In genomic region chr11:106674612-106675153, GRCm38 (mm10) we compare ENCODE assay signal across 9 mouse cellular contexts.
A peak's percentile ranks its signal among the peaks of the same experiment; 100 is the strongest.
DNase-seq lines count a peak whose midpoint lies in the region; ATAC-seq and TF ChIP-seq lines count a peak whose summit lies in the region.
"Had no signal": no experiment of that assay in that cellular context is flagged by ENCODE, and none has a peak within 500 bp of the region (broad histone marks: within the 10 kb centered on the region; RNA-seq: fewer than 3 reads in every experiment).

No protein-coding gene starts in this region.

- TF ChIP-seq CTCF in ES-Bruce4 (IDR thresholded peaks at IDR 0.05; ENCODE audit: low read depth, low read length), result no peak

- peak overlapping the region; percentile 32 for H3K4me2 ChIP-seq in hindbrain, embryonic 13.5 days

- 0 out of 2 replicates have a peak, but pooled peaks have one; percentile 38 for TF ChIP-seq EP300 in ES-Bruce4 (IDR thresholded peaks at IDR 0.05; ENCODE audit: insufficient read depth, low read depth, low read length)

- WGBS in hindbrain, embryonic 13.5 days, result 3% methylated on average over 9 of the region's 9 CpGs

- peak overlapping the region; percentile 73 for H3K27ac ChIP-seq in ES-Bruce4 (ENCODE audit: insufficient read depth, low read length)
- H3K27ac ChIP-seq in hindbrain, embryonic 13.5 days, result peak overlapping the region; percentile 88

- H3K4me1 ChIP-seq in ES-Bruce4 (ENCODE audit: control insufficient read depth, insufficient read depth, low read length), result peaks cover 18% of the 10 kb centered on the region
- peaks cover 27% of the 10 kb centered on the region for H3K4me1 ChIP-seq in hindbrain, embryonic 13.5 days (replicated peaks)

- no peak overlapping the region for H3K4me3 ChIP-seq in ES-Bruce4 (ENCODE audit: low read depth, low read length)
- no peak overlapping the region for H3K4me3 ChIP-seq in hindbrain, embryonic 13.5 days
- H3K4me3 ChIP-seq: erythroblast, embryonic 14.5 days had no signal

- no peak overlapping the region for H3K9ac ChIP-seq in ES-Bruce4 (ENCODE audit: low read depth, poor library complexity, severe bottlenecking)
- H3K9ac ChIP-seq in hindbrain, embryonic 13.5 days, result peak overlapping the region; percentile 40

- TF ChIP-seq POLR2A in ES-Bruce4 (IDR thresholded peaks at IDR 0.05; ENCODE audit: insufficient read depth, low read length), result no peak

- peak; percentile 84 for ATAC-seq in hindbrain, embryonic 13.5 days (ENCODE audit: low FRiP score)

- H3K9me3 ChIP-seq in ES-Bruce4 (replicated peaks; ENCODE audit: control insufficient read depth, insufficient read depth, low read length, poor library complexity, severe bottlenecking), result no peaks in the 10 kb centered on the region
- no peaks in the 10 kb centered on the region for H3K9me3 ChIP-seq in hindbrain, embryonic 13.5 days

- peak; percentile 45 to 56 for DNase-seq in cerebellum, adult 18-20 months
- DNase-seq in forelimb bud, embryonic 11.5 days (ENCODE audit: low read depth, low spot score), result peak; percentile 42
- peak; percentile 36 for DNase-seq in left cerebral cortex, adult 11 months (ENCODE audit: low spot score)
- peak; percentile 90 for DNase-seq in lung, postnatal 25 days (ENCODE audit: low spot score)
- DNase-seq in ovary, postnatal 36 days (ENCODE audit: low spot score), result peak; percentile 60
- DNase-seq in thymus, postnatal 36 days, result peak; percentile 67 to 85

- peaks cover 2% of the 10 kb centered on the region; the same call in 1 of the 2 replicates for H3K36me3 ChIP-seq in ES-Bruce4 (ENCODE audit: control insufficient read depth, insufficient read depth, low read length, poor library complexity, severe bottlenecking)
- H3K36me3 ChIP-seq in hindbrain, embryonic 13.5 days, result no peaks in the 10 kb centered on the region

- no peaks in the 10 kb centered on the region for H3K27me3 ChIP-seq in ES-Bruce4 (ENCODE audit: control insufficient read depth, insufficient read depth, low read length, poor library complexity, severe bottlenecking)
- no peaks in the 10 kb centered on the region for H3K27me3 ChIP-seq in hindbrain, embryonic 13.5 days

Comparison
In these comparisons a context has a peak if more than half of its experiments do, and no peak if none do; other contexts are left out.
1. DNase-seq: peak in every context shown above with its lines; median percentile 90 in lung, postnatal 25 days; 76 in thymus, postnatal 36 days; 60 in ovary, postnatal 36 days; 50 in cerebellum, adult 18-20 months; 42 in forelimb bud, embryonic 11.5 days; 36 in left cerebral cortex, adult 11 months.